Mouse (Mus musculus): ENCODE results near the gene Ccdc27.

The Ccdc27 gene

GRCm38 (mm10) chr4:154024729-154025521 is 17.6 kb downstream of the Ccdc27 start:
- DNase-seq: peak in 1 of 2 experiments; percentile 43

- DNase-seq: peak in 1 of 2 experiments; percentile 37
Observed at GRCm38 (mm10) chr4:154023754-154024601, 18.5 kb downstream of the Ccdc27 start.

- DNase-seq: no peak
Observed at GRCm38 (mm10) chr4:154022844-154023243, 19.6 kb downstream of the Ccdc27 start.

GRCm38 (mm10) chr4:154022407-154022806 is 20.1 kb downstream of the Ccdc27 start:
- DNase-seq: peak; percentile 88 to 94

GRCm38 (mm10) chr4:154021432-154021831 is 21.0 kb downstream of the Ccdc27 start:
- DNase-seq: peak in 1 of 2 experiments; percentile 44

GRCm38 (mm10) chr4:154019571-154019970 is 22.9 kb downstream of the Ccdc27 start:
- DNase-seq: peak; percentile 63 to 67

GRCm38 (mm10) chr4:154015476-154015875 is 27.0 kb downstream of the Ccdc27 start:
- DNase-seq: no peak

GRCm38 (mm10) chr4:154012132-154012882 is 30.2 kb downstream of the Ccdc27 start:
- no peak for DNase-seq

- DNase-seq: peak; percentile 83 to 86
Observed at GRCm38 (mm10) chr4:154011646-154012089, 30.8 kb downstream of the Ccdc27 start, which contains the start of gene Lrrc47. Gene Lrrc47 (plus strand): TSS chr4:154011731.

- DNase-seq: no peak
Observed at GRCm38 (mm10) chr4:154010907-154011645, 31.4 kb downstream of the Ccdc27 start.

GRCm38 (mm10) chr4:154007759-154008158 is 34.7 kb downstream of the Ccdc27 start:
- DNase-seq: peak; percentile 76 to 81

- DNase-seq: no peak
Observed at GRCm38 (mm10) chr4:154006264-154006663, 36.2 kb downstream of the Ccdc27 start.

- no peak for DNase-seq
Observed at GRCm38 (mm10) chr4:154005488-154005887, 37.0 kb downstream of the Ccdc27 start.

GRCm38 (mm10) chr4:153993505-153993904 is 49.0 kb downstream of the Ccdc27 start:
- DNase-seq: no peak

GRCm38 (mm10) chr4:153992715-153993114 is 49.8 kb downstream of the Ccdc27 start:
- DNase-seq: no peak

GRCm38 (mm10) chr4:153980470-153980869 is 62.0 kb downstream of the Ccdc27 start:
- no peak for DNase-seq

GRCm38 (mm10) chr4:153979243-153979642 is 63.2 kb downstream of the Ccdc27 start:
- no peak for DNase-seq

Data from lung, adult 18-20 months (tissue).